Mouse (Mus musculus) testis, postnatal 14 days (tissue): ENCODE results near the gene Iffo2.

Source experiments
- DNase-seq: peaks from one replicate; pipeline ENCODE4 v3.0.0; 2021; ENCODE audit warnings: low spot score

Gene Iffo2

GRCm38 (mm10) chr4:139641829-139642425 lies 111.6 kb downstream of the Iffo2 start:
- no peak for DNase-seq

- peak; percentile 38 for DNase-seq
These were observed 113.6 kb downstream of the Iffo2 start for GRCm38 (mm10) chr4:139643972-139644371.

GRCm38 (mm10) chr4:139646916-139647315 lies 116.6 kb downstream of the Iffo2 start:
- DNase-seq: no peak

GRCm38 (mm10) chr4:139650086-139650743 lies 119.9 kb downstream of the Iffo2 start:
- DNase-seq: no peak

- DNase-seq: no peak
These were observed 120.6 kb downstream of the Iffo2 start for GRCm38 (mm10) chr4:139650907-139651306.

- DNase-seq: no peak
These were observed 122.9 kb downstream of the Iffo2 start, which contains the start of gene Tas1r2 for GRCm38 (mm10) chr4:139653238-139653637. TSS of gene Tas1r2 (plus strand) at chr4:139653538.

GRCm38 (mm10) chr4:139661897-139662296 lies 131.5 kb downstream of the Iffo2 start:
- no peak for DNase-seq

GRCm38 (mm10) chr4:139667632-139668031 lies 137.3 kb downstream of the Iffo2 start:
- no peak for DNase-seq

- DNase-seq: peak; percentile 36
These were observed 139.5 kb downstream of the Iffo2 start for GRCm38 (mm10) chr4:139669847-139670246.
